Mouse (Mus musculus) lung, postnatal 36 days (tissue): Measurements from ENCODE around the gene Slfn5.
A peak's percentile ranks its signal among the peaks of the same experiment; 100 is the strongest.
"Not testable (repeated sequence)": the region's sequence is repeated elsewhere in the genome, so short reads cannot be mapped to it uniquely, and the experiment has no call there.

Experiments
- DNase-seq: peaks from one replicate; pipeline ENCODE4 v3.0.0; 2022; ENCODE audit warnings: mixed read lengths

Gene Slfn5

GRCm38 (mm10) chr11:82947457-82947856, 3.7 kb upstream of the Slfn5 start:
- DNase-seq, result no peak

- peak; percentile 74 for DNase-seq
Measured at GRCm38 (mm10) chr11:82949036-82949435, 2.1 kb upstream of the Slfn5 start.

DNA sequence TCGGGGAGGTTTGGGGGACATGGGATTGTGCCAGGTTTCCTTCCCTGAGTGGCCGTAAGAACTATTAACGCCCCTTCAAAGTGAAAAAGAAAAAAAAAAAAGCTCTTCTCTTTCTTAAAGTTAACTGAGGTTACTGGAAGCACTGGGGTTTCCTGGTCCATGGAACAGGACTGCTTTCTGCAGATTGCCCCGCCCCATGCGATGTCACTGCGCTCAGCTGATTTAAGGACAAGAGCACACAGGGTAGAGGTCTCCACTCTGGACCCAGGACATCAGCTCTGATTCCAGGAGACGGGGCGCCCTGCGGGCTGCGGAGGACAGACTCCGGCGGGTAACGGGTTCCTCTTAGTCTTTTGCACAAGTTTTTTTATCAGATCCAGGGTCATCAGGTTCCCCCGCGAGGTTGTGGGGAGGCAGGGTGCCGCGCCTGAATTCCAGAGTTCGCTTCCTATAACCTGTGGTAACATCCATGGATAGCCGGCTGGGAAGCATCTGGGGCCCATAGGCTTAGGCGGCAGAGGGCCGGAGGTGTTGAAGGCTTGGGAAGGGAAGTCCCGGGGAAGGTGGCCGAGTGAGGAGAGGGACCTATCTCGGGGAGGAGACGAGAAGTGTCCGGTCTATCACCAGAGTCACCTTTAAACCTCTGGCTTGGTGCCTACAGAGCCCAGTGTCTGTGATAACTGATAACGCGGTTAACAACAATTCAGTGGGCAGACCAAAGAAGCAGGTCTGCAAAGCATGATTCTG, 889 bp downstream of the Slfn5 start:
- peak; percentile 90 for DNase-seq

- DNase-seq, result peak; percentile 58
Measured at GRCm38 (mm10) chr11:82952612-82953542, 1.7 kb downstream of the Slfn5 start.

GRCm38 (mm10) chr11:82954631-82955030, 3.5 kb downstream of the Slfn5 start:
- DNase-seq, result no peak

GRCm38 (mm10) chr11:82956925-82957324, 5.8 kb downstream of the Slfn5 start:
- DNase-seq, result no peak

DNA sequence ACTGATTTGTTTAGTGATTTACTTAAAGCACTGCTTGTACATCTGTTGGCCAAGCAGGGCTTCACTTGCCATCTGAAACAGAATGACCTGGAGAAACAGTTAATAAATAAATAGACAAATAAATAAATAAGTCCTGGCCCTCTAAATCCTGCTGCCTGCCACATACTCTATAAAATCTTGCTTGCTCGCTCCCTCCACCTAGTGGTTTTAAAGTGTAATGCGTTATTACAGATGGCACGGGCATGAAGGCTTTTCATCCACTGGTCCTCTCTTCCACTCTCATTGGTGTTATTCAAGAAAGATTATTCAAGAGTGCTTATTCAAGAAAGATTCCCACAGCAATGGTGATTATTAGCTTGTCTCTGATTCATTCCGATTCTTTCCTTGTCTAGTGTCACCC, 8.5 kb downstream of the Slfn5 start:
- peak; percentile 83 for DNase-seq

DNA sequence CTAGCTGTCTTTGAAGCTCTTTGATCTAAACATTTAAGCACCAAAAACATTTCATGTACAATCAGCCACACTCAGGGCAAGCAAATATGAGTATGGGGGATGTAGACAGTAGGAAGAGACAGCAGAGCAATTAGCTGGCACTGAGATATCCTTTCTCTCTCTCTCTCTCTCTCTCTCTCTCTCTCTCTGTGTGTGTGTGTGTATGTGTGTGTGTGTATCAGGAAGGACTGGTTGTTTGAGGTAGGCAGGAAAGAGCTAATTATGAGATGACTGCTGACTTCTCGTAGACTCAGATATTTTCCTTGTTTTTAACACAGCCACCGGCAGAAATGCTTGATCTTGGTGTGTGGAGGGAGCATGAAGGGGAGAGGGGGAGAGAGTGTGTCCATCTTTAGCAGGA, 10.6 kb downstream of the Slfn5 start:
- DNase-seq, result no peak

DNA sequence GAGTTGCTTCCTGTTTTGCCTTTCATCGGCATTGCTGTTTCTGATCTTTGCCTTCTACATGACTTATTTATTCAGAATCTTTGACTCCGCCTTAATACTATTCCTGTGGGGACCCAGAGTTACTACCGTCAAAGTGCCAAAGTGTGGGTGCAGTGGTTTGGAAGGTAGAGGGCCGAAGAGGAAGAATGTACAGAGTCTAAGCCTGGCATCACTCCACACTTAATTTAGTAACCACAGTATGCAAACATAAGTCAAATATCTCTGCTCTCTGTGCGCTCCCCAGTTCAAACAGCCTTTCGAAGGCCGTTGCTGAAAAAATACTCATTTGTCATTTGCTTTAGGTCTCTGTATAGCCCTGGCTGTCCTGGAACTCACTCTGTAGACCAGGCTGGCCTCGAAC, 11.1 kb downstream of the Slfn5 start:
- DNase-seq, result no peak

DNA sequence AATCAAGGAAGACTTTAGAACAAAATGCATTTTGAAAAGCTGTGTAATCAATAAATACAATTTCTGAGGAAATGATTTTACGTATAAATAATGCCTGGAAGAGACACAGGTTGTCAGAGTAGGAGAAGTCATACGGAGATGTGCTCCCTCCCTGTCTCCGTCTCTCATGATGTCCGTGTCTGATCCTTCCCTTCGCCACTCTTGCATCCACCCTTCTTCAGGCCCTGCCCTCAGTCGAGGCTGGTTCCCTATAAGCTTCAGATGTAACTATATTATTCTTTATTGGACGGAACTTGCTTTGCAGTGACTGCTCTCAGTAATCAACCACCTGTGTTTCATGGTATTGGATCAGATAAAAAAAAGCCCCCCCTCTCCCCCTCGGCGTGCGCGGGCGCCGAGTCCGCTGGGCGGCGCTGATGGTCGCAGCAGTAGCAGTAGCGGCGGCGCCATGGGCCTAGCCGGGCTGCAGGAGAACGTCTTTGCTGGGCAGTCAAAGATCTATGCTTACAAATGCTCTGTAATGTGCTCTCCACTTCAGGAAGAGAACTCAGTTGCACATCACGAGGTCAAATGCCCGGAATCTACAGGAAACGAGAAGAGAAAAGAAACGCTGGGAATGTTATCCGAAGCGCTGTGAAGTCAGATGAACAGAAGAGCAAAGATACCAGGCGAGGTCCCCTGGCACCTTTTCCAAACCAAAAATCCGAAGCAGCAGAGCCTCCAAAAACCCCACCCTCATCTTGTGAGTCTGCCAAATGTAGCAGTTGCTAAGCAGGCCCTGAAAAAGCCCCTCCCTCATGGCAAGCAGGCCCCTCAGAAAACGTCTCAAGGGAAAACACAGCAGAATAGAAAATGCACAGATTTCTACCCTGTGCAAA, 19.8 kb downstream of the Slfn5 start:
- peak; percentile 42 for DNase-seq

DNA sequence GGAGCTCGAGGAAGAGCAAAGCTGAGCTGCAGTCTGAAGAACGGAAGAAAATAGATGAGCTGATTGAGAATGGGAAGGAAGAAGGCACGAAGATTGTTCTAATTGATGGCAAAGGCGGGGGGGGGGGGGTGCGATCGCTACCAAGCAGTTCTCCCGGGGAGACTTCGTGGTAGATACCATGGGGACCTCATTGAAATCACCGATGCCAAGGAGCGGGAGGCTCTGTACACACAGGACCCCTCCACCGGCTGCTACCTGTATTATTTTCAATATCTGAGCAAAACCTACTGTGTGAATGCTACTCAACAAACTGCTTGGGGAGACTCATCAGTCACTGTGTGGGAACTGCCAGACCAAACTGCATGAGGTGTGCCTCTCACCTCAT, 20.4 kb downstream of the Slfn5 start:
- no peak for DNase-seq

DNA sequence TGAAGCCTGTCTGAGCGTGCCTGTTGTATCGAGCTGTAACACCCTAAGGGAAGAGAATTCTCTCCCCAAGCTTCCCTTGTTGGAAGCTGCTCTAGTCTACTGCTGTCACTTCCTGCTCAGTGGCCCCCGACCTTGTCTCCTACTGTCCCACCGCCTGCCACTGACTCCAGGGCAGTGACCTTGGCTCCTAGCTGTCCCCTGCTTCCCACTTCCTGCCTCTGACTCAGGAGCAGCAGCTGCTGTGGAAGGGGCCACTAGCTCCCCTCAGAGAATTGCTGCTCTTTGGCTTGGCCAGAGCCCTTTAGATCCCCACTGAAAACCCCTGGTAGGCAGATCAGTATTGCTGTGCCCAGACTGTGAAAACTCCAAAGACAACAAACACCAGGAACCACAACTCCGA, 22.8 kb downstream of the Slfn5 start:
- DNase-seq, result no peak

- not testable (repeated sequence) for DNase-seq
Measured at GRCm38 (mm10) chr11:82982409-82982808, 31.3 kb downstream of the Slfn5 start.

- DNase-seq, result no peak
Measured at GRCm38 (mm10) chr11:82983193-82983592, 32.0 kb downstream of the Slfn5 start.

DNA sequence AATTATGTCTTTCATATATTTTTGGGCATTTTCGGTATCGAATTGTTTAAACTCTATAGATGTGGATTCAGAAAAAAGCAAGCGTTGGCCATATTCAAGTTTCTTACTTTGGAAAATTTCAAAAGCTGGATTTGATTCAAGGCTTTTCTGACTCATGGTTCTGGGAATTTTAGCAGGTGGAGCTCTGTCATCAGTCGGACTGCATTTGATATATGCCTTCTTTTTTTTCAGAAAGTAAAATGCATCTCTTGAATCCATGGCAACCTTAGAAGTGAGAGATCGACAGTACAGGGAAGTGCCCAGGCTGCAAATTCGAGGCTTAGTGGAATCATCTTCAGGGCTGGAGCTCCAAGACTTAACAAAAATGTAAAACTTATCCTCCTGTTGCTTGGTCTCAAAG, 36.5 kb downstream of the Slfn5 start:
- no peak for DNase-seq

DNA sequence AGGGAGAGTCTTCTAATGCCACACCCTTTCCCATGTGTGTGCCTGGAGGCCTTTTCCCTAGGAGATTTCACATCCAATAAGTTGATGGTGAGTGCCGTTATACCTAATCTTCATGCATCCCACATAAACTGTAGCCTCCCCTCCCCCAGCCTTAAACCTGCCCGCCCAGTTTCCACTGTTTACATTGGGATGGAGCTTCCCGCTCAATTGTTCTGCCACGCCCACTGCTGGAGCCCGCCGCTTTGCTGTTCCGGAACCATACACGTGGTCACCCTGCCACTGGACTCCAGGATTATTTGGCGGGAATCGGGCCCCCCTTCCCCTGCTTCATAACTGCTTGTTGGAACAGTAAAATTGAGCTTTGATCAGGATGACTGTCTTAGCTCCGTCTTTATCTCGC, 38.2 kb downstream of the Slfn5 start:
- peak; percentile 43 for DNase-seq

DNA sequence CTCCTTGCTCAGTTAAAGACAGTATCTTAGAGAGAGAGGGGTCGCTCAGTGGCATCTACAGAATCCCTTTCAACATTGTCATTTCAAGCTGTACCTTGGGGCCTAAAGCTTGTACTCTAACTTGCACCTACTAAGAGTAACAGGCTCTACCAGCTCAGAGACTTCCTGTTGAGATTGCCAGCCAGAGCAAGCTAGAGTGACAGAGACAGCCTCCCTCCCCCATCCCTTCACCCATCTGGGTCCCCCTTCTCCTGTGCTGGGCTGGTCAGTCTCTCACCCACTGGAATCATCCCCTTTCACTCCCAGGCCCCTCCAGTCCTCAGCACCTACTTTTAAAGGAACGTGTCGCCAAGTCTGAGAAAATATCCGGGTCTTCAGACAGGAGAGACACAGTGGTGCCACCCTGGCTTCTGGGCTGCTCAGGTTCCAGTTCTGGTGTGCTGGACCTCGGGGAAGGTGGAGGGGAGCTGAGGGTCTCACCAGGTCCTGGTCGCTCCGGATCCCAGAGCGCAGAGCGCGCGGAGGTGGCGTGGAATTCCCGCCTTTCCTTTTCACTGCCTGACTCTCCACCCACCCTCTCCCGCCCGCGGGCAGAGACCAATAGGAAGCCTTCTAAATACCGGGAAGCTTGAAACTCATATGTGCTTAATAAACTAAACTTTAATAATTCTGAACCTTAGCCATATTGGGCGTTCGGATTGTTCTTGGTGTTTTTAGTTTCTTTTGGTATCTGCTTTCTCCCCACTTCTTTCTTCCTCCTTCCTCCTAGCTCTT, 39.6 kb downstream of the Slfn5 start:
- DNase-seq, result peak; percentile 34

DNA sequence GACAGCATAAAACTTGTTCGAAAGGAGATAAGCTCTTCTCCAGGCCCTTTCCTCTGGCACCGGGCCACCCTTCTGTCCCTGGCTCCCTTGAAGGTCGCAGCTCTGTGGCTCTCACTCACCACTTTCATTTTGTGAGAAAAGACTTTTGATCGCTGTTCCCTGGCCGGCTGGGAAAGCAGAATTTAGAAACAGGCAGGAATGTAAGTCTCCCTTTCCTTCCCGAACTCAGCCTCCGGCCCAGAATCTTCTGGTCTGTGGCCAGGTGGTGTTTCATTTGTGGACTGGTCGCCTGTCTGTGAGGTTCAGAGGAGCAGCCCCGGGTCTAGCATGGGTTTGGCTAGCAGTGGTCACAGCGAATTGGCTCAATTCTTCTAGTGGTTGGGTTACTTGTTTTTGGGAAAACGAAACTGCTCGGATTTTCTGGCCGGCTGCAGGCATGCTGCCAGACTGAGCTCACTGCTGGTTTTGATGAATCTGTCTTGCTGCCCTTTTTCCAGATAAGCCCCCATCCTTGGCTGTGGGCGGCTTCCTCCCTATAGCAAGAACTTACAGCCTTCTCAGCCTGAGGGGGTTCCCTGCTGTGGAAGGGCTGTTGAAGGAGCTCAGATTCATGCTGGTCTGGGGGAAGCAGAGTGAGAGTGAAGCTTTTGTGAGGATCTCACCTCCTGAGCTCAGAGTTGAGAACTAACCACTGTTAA, 40.5 kb downstream of the Slfn5 start, which contains the start of gene Slfn9:
Slfn9 (minus strand) TSS at position 362 of the 698 bp plus-strand sequence.
- peak; percentile 44 for DNase-seq

DNA sequence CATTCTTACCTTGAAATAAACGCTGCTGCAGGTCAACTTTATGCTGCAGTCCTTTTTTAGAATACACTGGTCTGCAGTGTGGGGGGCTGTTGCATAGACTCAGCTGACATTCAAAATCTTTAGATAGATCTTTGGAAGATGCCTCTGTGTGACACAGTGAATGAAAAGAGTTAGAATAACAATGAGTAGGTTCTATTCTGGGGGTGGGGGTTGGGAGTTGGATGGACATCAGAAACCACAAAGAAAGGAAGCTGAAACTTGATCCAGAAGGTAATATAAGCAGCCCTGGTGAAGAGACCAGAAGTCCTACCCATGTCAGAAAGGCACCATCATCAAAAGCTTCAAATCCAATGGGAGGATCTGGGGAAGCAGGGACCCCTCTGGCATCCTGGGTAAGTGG, 62.2 kb downstream of the Slfn5 start:
- DNase-seq, result no peak
